Mouse (Mus musculus) kidney, adult 11 months (tissue): Measurements from ENCODE around the gene Dmp1.

Source experiments
- DNase-seq: peaks from one replicate; pipeline ENCODE4 v3.0.0; 2022

Dmp1 gene

DNA sequence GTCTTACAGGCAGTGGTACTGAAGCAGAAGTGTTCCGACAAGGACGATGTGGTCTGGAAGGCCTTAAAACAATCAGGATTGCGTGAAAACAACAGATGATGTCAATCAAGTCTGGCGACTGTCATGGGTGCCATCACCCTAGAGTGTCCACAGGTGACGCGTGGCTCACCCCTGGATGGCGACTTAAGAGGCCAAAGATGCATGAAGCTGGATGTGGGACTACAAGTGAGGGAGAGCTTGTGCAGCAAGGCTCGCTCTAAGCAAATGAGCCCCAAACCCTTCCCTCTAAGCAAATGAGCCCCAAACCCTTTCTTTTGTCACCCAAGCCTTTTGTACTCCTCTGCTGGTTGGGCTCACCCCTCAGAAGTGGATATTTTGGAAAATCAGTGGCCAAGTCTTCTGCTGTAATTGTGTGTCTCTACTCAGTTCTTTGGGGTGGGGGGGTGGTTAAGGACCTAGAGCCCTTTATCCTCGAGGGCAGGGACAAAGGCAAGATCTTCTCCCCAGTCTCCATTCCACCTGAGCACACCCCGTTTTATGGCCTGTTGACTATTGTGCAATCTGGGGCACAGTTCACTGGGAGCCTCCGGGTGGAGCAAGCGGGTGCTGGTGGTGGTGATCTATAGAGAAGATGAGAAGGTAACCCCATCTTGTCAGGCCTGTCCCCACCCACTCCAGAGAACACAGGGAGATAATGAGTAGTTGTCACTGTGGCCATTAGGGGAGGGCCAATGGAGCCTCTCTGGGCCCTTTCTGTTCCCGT lies 60.8 kb downstream of the Dmp1 start:
- no peak for DNase-seq
